Mouse (Mus musculus) ES-E14 (cell line): ENCODE measurements around the gene Pyroxd1. TPM values are rescaled to one million over a fixed set of nuclear protein-coding genes. Genes with fewer than 3 reads are reported as not detected.

Experiments used
- DNase-seq: peaks from one replicate; pipeline ENCODE4 v3.0.0-alpha.2; 2013; ENCODE audit warnings: low read depth, low spot score
- H3K27ac ChIP-seq: 2 replicates; pipeline ENCODE4 v1.5.1; 2012; ENCODE audit warnings: low read depth, mild to moderate bottlenecking, low read length, moderate library complexity, mixed read lengths; ENCODE audit not compliant: poor library complexity, insufficient read depth, severe bottlenecking
- H3K36me3 ChIP-seq: 2 replicates; pipeline ENCODE4 v1.6.1; 2012; ENCODE audit warnings: mild to moderate bottlenecking, low read length, moderate library complexity, mixed read lengths; ENCODE audit not compliant: control insufficient read depth, poor library complexity, insufficient read depth, severe bottlenecking
- H3K4me1 ChIP-seq, 2 experiments: fragments of 150-350 bp in 1 of 2; sonication (generic) in 1 of 2; 2 replicates each; pipeline ENCODE4 v1.6.1; 2012; ENCODE audit warnings: low read length in 2 of 2, mild to moderate bottlenecking in 1 of 2, mixed read lengths in 1 of 2; ENCODE audit not compliant: control insufficient read depth in 2 of 2, insufficient read depth in 2 of 2, poor library complexity in 1 of 2
- H3K4me3 ChIP-seq, 2 experiments: fragments of 150-350 bp in 1 of 2; sonication (generic) in 1 of 2; 2 replicates each; pipeline ENCODE4 v1.5.1; 2012; ENCODE audit warnings: low read length in 2 of 2, low read depth in 1 of 2, mild to moderate bottlenecking in 1 of 2, mixed read lengths in 1 of 2; ENCODE audit not compliant: insufficient read depth in 1 of 2, poor library complexity in 1 of 2, severe bottlenecking in 1 of 2
- H3K9ac ChIP-seq: 2 replicates; pipeline ENCODE4 v1.6.1; 2012; ENCODE audit warnings: low read depth, mild to moderate bottlenecking, low read length, mixed read lengths; ENCODE audit not compliant: poor library complexity, insufficient read depth, severe bottlenecking
- H3K9me3 ChIP-seq: fragments of 150-350 bp; sonication (generic); 2 replicates; pipeline ENCODE4 v1.6.1; 2012; ENCODE audit warnings: low read depth, mild to moderate bottlenecking, low read length; ENCODE audit not compliant: control insufficient read depth, insufficient read depth
- CHD2 ChIP-seq: IDR thresholded peaks from 2 replicates; pipeline ENCODE4 v1.6.1; 2014; ENCODE audit warnings: mild to moderate bottlenecking, low read depth, low read length, inconsistent platforms
- HCFC1 ChIP-seq: IDR thresholded peaks from 2 replicates; pipeline ENCODE4 v1.6.1; 2012; ENCODE audit warnings: low read length, inconsistent platforms, borderline replicate concordance; ENCODE audit not compliant: insufficient read depth
- MAFK ChIP-seq: IDR thresholded peaks from 2 replicates; pipeline ENCODE4 v1.6.1; 2014; ENCODE audit warnings: mild to moderate bottlenecking, low read depth, low read length, inconsistent platforms; ENCODE audit not compliant: insufficient read depth
- ZC3H11A ChIP-seq: IDR thresholded peaks from 2 replicates; pipeline ENCODE4 v1.6.1; 2012; ENCODE audit warnings: low read depth, mild to moderate bottlenecking, inconsistent platforms, low read length, borderline replicate concordance
- ZNF384 ChIP-seq: IDR thresholded peaks from 2 replicates; pipeline ENCODE4 v1.6.1; 2012; ENCODE audit warnings: low read depth, low read length, inconsistent platforms
- in situ Hi-C, 2 experiments: fragments of 600-800 bp; cut with MboI; formaldehyde crosslinking; loops; one replicate each; pipeline ENCODE4 v1.15.1; 2025; ENCODE audit warnings: low sequenced_read_pairs in 2 of 2, inconsistent platforms in 1 of 2; ENCODE audit not compliant: unreplicated experiment in 2 of 2
- total RNA-seq: library from RNA; depleted of rRNA; stranded (reverse); fragments of 300-350 nt; gene quantifications from 2 replicates; pipeline ENCODE4 v1.2.3, GENCODE M21; 2012

Gene Pyroxd1
- total RNA-seq, 1 experiment, result 10.8 TPM

- H3K4me3 ChIP-seq, result no peak overlapping the region
- no peak for DNase-seq
- no peak overlapping the region for H3K9ac ChIP-seq
- TF ChIP-seq HCFC1, result no peak
- TF ChIP-seq MAFK, result no peak
- no peak for TF ChIP-seq CHD2
- no peak for TF ChIP-seq ZC3H11A
- TF ChIP-seq ZNF384, result no peak
- no peaks in the 10 kb centered on the region for H3K4me1 ChIP-seq
- in situ Hi-C loops, result loop anchor here in 1 of 2 experiments (25.0 kb wide), 1 partner anchor 371 kb away; no protein-coding TSS in a partner anchor
- no peak overlapping the region for H3K27ac ChIP-seq
- peaks cover 26% of the 10 kb centered on the region for H3K36me3 ChIP-seq
- H3K9me3 ChIP-seq, result no peaks in the 10 kb centered on the region
Measured at GRCm38 (mm10) chr6:142366473-142367018, 21.1 kb downstream of the Pyroxd1 start.

GRCm38 (mm10) chr6:142367565-142367964, 22.1 kb downstream of the Pyroxd1 start:
- H3K9me3 ChIP-seq, result no peaks in the 10 kb centered on the region
- no peak overlapping the region for H3K9ac ChIP-seq
- no peak overlapping the region for H3K4me3 ChIP-seq
- DNase-seq, result no peak
- TF ChIP-seq ZC3H11A, result no peak
- no peak for TF ChIP-seq ZNF384
- TF ChIP-seq HCFC1, result no peak
- no peak for TF ChIP-seq MAFK
- no peak for TF ChIP-seq CHD2
- H3K4me1 ChIP-seq, result no peaks in the 10 kb centered on the region
- in situ Hi-C loops, result loop anchor here in 1 of 2 experiments (25.0 kb wide), 1 partner anchor 370 kb away; no protein-coding TSS in a partner anchor
- H3K27ac ChIP-seq, result no peak overlapping the region
- H3K36me3 ChIP-seq, result peaks cover 30% of the 10 kb centered on the region

- peaks cover 25% of the 10 kb centered on the region for H3K36me3 ChIP-seq
- in situ Hi-C loops, result loop anchor here in 1 of 2 experiments (25.0 kb wide), 1 partner anchor 368 kb away; no protein-coding TSS in a partner anchor
- DNase-seq, result no peak
- H3K9me3 ChIP-seq, result no peaks in the 10 kb centered on the region
- H3K4me3 ChIP-seq, result no peak overlapping the region
- H3K4me1 ChIP-seq, result no peaks in the 10 kb centered on the region
- H3K27ac ChIP-seq, result no peak overlapping the region
- TF ChIP-seq ZC3H11A (no peak), CHD2 (no peak), HCFC1 (no peak), MAFK (no peak), ZNF384 (no peak)
- no peak overlapping the region for H3K9ac ChIP-seq
Measured at GRCm38 (mm10) chr6:142369568-142369967, 24.1 kb downstream of the Pyroxd1 start.

- no peak for DNase-seq
- no peak overlapping the region for H3K9ac ChIP-seq
- in situ Hi-C loops, result loop anchor here in 1 of 2 experiments (10.0 kb wide), 1 partner anchor 138 kb away; no protein-coding TSS in a partner anchor
- TF ChIP-seq ZNF384 (no peak), HCFC1 (no peak), ZC3H11A (no peak), MAFK (no peak), CHD2 (no peak)
- H3K27ac ChIP-seq, result no peak overlapping the region
- H3K9me3 ChIP-seq, result no peaks in the 10 kb centered on the region
- peaks cover 0 to 3% of the 10 kb centered on the region in 2 experiments; a peak in 1 of 4 replicates for H3K4me1 ChIP-seq
- no peak overlapping the region for H3K4me3 ChIP-seq
- peaks cover 21% of the 10 kb centered on the region; the same call in 1 of the 2 replicates for H3K36me3 ChIP-seq
Measured at GRCm38 (mm10) chr6:142377081-142377480, 31.6 kb downstream of the Pyroxd1 start.
